Mouse (Mus musculus): ENCODE measurements around the gene Edc3.

- TF ChIP-seq GATA1 (IDR thresholded peaks at IDR 0.05; ENCODE audit: borderline replicate concordance, low read length), result no peak
- TF ChIP-seq FLI1 (IDR thresholded peaks at IDR 0.05; ENCODE audit: low read length), result no peak
These were observed 457 bp downstream of the Edc3 start for GRCm38 (mm10) chr9:57708720-57709274.
